In the genomic region with DNA sequence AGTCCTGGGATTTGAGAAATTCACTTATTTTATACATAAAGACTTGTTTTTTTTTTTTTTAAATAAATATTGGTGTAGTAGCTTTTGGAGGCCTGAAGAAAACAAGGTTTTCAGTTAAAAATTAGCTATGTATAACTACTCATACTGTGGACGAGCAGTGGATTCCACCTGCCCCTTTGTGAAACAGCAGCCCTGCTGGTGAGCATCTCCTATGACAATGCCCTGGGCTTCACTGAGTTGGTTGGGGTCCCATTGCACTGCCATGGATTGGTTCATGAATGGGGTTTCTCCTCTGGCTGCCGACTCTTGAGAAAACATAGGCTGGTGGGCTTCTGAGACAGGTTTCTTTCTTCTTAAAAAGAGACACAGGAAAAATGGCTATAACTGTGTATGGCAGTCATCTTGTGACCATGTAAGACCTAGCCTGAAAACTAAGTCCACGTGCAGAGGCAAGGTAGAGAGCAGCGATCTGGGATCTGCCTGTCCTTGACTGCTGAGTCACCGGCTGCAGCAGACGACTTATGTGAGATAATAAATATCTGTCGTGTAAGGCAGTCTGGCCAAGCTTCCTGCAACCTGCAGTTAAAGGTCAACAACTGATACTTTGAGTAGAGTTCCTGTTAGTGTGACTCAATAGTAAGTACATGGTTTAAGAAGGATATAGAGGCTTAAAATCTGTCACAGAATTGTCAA, we compare ENCODE assay signal across 11 mouse cellular contexts. TPM values are rescaled to one million over a fixed set of nuclear protein-coding genes. Genes with fewer than 3 reads are reported as not detected.
A peak's percentile ranks its signal among the peaks of the same experiment; 100 is the strongest.
DNase-seq lines count a peak whose midpoint lies in the region; ATAC-seq and TF ChIP-seq lines count a peak whose summit lies in the region.
"Had no signal": no experiment of that assay in that cellular context is flagged by ENCODE, and none has a peak within 500 bp of the region (broad histone marks: within the 10 kb centered on the region; RNA-seq: fewer than 3 reads in every experiment).

No protein-coding gene starts in this region.

- H3K36me3 ChIP-seq in MEL (ENCODE audit: control insufficient read depth in 1 of 2, insufficient read depth in 2 of 2, low read length in 2 of 2) = peaks cover 0 to 34% of the 10 kb centered on the region in 2 experiments; a peak in 2 of 4 replicates
- no peaks in the 10 kb centered on the region for H3K36me3 ChIP-seq in forebrain, embryonic 11.5 days (ENCODE audit: control insufficient read depth, insufficient read depth, low read length)
- H3K36me3 ChIP-seq: hindbrain, embryonic 10.5 days; limb, embryonic 12.5 days; midbrain, embryonic 13.5 days had no signal

- 0 out of 4 replicates have a peak, but pooled peaks of 1 of the 2 experiments have one; percentile 36 for TF ChIP-seq POLR2A in MEL (IDR thresholded peaks at IDR 0.05; ENCODE audit: control insufficient read depth in 1 of 2, insufficient read depth in 1 of 2, low read depth in 1 of 2, low read length in 2 of 2, poor library complexity in 1 of 2)

- H3K9me3 ChIP-seq in MEL (replicated peaks; ENCODE audit: insufficient read depth, low read length) = no peaks in the 10 kb centered on the region
- no peaks in the 10 kb centered on the region for H3K9me3 ChIP-seq in forebrain, embryonic 11.5 days (ENCODE audit: control insufficient read depth, low read length)
- H3K9me3 ChIP-seq: hindbrain, embryonic 10.5 days; limb, embryonic 12.5 days; midbrain, embryonic 13.5 days had no signal

- peak; percentile 97 for TF ChIP-seq EP300 in MEL (IDR thresholded peaks at IDR 0.05; ENCODE audit: low read depth in 1 of 2, low read length in 2 of 2)

- H3K4me3 ChIP-seq in MEL (ENCODE audit: control insufficient read depth in 1 of 2, insufficient read depth in 1 of 2, low read depth in 2 of 2, low read length in 2 of 2) = no peak overlapping the region
- no peak overlapping the region for H3K4me3 ChIP-seq in forebrain, embryonic 11.5 days (ENCODE audit: low read depth, low read length)
- H3K4me3 ChIP-seq: hindbrain, embryonic 10.5 days; limb, embryonic 12.5 days; midbrain, embryonic 13.5 days had no signal

- WGBS in forebrain, embryonic 11.5 days = 76% methylated on average over 7 of the region's 7 CpGs

- ATAC-seq in hematopoietic stem cell, adult 5-6 weeks (replicated peaks in 1 of 2; ENCODE audit: insufficient read depth in 1 of 2, low FRiP score in 2 of 2, low TSS enrichment in 1 of 2, low read depth in 1 of 2, poor library complexity in 2 of 2, severe bottlenecking in 2 of 2) = peak; percentile 46 to 51; a peak in 1 of 4 replicates
- ATAC-seq in megakaryocyte progenitor cell, adult 5-6 weeks (replicated peaks; ENCODE audit: poor library complexity) = peak; percentile 77
- ATAC-seq in forebrain, embryonic 11.5 days (replicated peaks; ENCODE audit: low FRiP score) = no peak
- ATAC-seq: midbrain, embryonic 13.5 days had no signal

- no peaks in the 10 kb centered on the region for H3K79me2 ChIP-seq in MEL (ENCODE audit: control insufficient read depth, insufficient read depth, low read length, poor library complexity)

- H3K27ac ChIP-seq in MEL (ENCODE audit: control insufficient read depth, low read depth, low read length) = peak overlapping the region; percentile 95
- no peak overlapping the region for H3K27ac ChIP-seq in forebrain, embryonic 11.5 days (ENCODE audit: low read depth, low read length)
- H3K27ac ChIP-seq: limb, embryonic 12.5 days; midbrain, embryonic 13.5 days had no signal

- peak overlapping the region; percentile 56 for H3K9ac ChIP-seq in MEL (ENCODE audit: control insufficient read depth, low read depth, low read length, poor library complexity, severe bottlenecking)
- H3K9ac ChIP-seq in forebrain, embryonic 11.5 days (ENCODE audit: low read length) = no peak overlapping the region
- H3K9ac ChIP-seq: limb, embryonic 12.5 days; midbrain, embryonic 13.5 days had no signal

- no peak overlapping the region for H3K4me2 ChIP-seq in forebrain, embryonic 11.5 days (ENCODE audit: low read depth, low read length, severe bottlenecking)
- H3K4me2 ChIP-seq: limb, embryonic 12.5 days; midbrain, embryonic 13.5 days had no signal

- peak; percentile 90 for DNase-seq in MEL (ENCODE audit: low read depth, low spot score)
- DNase-seq in adrenal gland, adult 18-20 months (ENCODE audit: low spot score in 2 of 2) = peak; percentile 22 to 29
- no peak for DNase-seq in frontal cortex, postnatal 36 days (ENCODE audit: low spot score in 2 of 2)
- DNase-seq in forebrain, embryonic 11.5 days (ENCODE audit: low spot score) = no peak
- DNase-seq in layer of hippocampus, adult 8-10 months (ENCODE audit: low spot score in 2 of 2) = no peak
- DNase-seq: embryo, embryonic 11 days had no signal

- peak in 1 of 3 experiments; percentile 17; a peak in 2 of 6 replicates for TF ChIP-seq CTCF in MEL (IDR thresholded peaks at IDR 0.05 in 2 of 3, conservative IDR thresholded peaks at IDR 0.05 in 1 of 3; ENCODE audit: control insufficient read depth in 1 of 3, insufficient read depth in 1 of 3, low read depth in 2 of 3, low read length in 3 of 3, poor library complexity in 1 of 3, severe bottlenecking in 1 of 3)

- H3K4me1 ChIP-seq in MEL (ENCODE audit: control insufficient read depth in 1 of 2, insufficient read depth in 2 of 2, low read length in 2 of 2) = peaks cover 16 to 37% of the 10 kb centered on the region in 2 experiments
- H3K4me1 ChIP-seq in forebrain, embryonic 11.5 days (replicated peaks; ENCODE audit: control insufficient read depth, insufficient read depth, low read length) = no peaks in the 10 kb centered on the region
- H3K4me1 ChIP-seq: limb, embryonic 12.5 days had no signal

- H3K27me3 ChIP-seq in MEL (ENCODE audit: control insufficient read depth in 1 of 2, insufficient read depth in 2 of 2, low read length in 2 of 2) = no peaks in the 10 kb centered on the region
- no peaks in the 10 kb centered on the region for H3K27me3 ChIP-seq in forebrain, embryonic 11.5 days (ENCODE audit: control insufficient read depth, insufficient read depth, low read length)
- H3K27me3 ChIP-seq: limb, embryonic 12.5 days; midbrain, embryonic 13.5 days had no signal

- TF ChIP-seq RAD21 in MEL (IDR thresholded peaks at IDR 0.05; ENCODE audit: low read depth, low read length) = no peak

TF ChIP-seq in MEL, 35 proteins besides CTCF, POLR2A, EP300 and RAD21:
- peak; percentile 92 for TF ChIP-seq MAX (IDR thresholded peaks at IDR 0.05; ENCODE audit: low read length)
- no peak for TF ChIP-seq SMC3 (IDR thresholded peaks at IDR 0.05; ENCODE audit: low read depth, low read length)
- TF ChIP-seq KAT2A (conservative IDR thresholded peaks at IDR 0.05; ENCODE audit: low read depth, low read length) = no peak
- TF ChIP-seq SIN3A (IDR thresholded peaks at IDR 0.05; ENCODE audit: low read length) = peak; percentile 82
- TF ChIP-seq GATA1 (IDR thresholded peaks at IDR 0.05; ENCODE audit: low read depth, low read length) = peak; percentile 95
- peak; percentile 97 for TF ChIP-seq TCF12 (IDR thresholded peaks at IDR 0.05; ENCODE audit: low read depth, low read length)
- peak; percentile 72; the same call in 1 of the 2 replicates for TF ChIP-seq MAFK (IDR thresholded peaks at IDR 0.05; ENCODE audit: borderline replicate concordance, low read depth, low read length)
- TF ChIP-seq JUND (IDR thresholded peaks at IDR 0.05; ENCODE audit: low read depth, low read length) = 0 out of 2 replicates have a peak, but pooled peaks have one; percentile 70
- peak; percentile 86 for TF ChIP-seq GABPA (IDR thresholded peaks at IDR 0.05; ENCODE audit: low read depth, low read length)
- no peak for TF ChIP-seq MEF2A (IDR thresholded peaks at IDR 0.05; ENCODE audit: extremely low read depth, insufficient replicate concordance, low read depth, low read length, poor library complexity, severe bottlenecking)
- no peak for TF ChIP-seq NRF1 (IDR thresholded peaks at IDR 0.05; ENCODE audit: insufficient read depth, low read depth, low read length, poor library complexity, severe bottlenecking)
- TF ChIP-seq E2F4 (IDR thresholded peaks at IDR 0.05; ENCODE audit: borderline replicate concordance, low read depth, low read length) = no peak
- no peak for TF ChIP-seq POLR2AphosphoS5 (IDR thresholded peaks at IDR 0.05; ENCODE audit: borderline replicate concordance, low read depth, low read length)
- no peak for TF ChIP-seq CHD2 (IDR thresholded peaks at IDR 0.05; ENCODE audit: low read length)
- peak; percentile 90 for TF ChIP-seq TAL1 (IDR thresholded peaks at IDR 0.05; ENCODE audit: low read length)
- TF ChIP-seq MYB (IDR thresholded peaks at IDR 0.05; ENCODE audit: low read depth, low read length) = peak; percentile 83
- TF ChIP-seq RCOR1 (IDR thresholded peaks at IDR 0.05; ENCODE audit: low read depth, low read length) = peak; percentile 46
- peak; percentile 96 for TF ChIP-seq MYC (IDR thresholded peaks at IDR 0.05; ENCODE audit: low read depth, low read length)
- no peak for TF ChIP-seq USF2 (IDR thresholded peaks at IDR 0.05; ENCODE audit: borderline replicate concordance in 1 of 2, insufficient read depth in 1 of 2, low read depth in 1 of 2, low read length in 2 of 2)
- peak; percentile 87 for TF ChIP-seq BHLHE40 (IDR thresholded peaks at IDR 0.05; ENCODE audit: borderline replicate concordance, low read depth, low read length)
- no peak for TF ChIP-seq NELFE (IDR thresholded peaks at IDR 0.05; ENCODE audit: low read depth, low read length)
- no peak for TF ChIP-seq ZNF384 (IDR thresholded peaks at IDR 0.05; ENCODE audit: low read depth, low read length)
- no peak for TF ChIP-seq POLR2AphosphoS2 (IDR thresholded peaks at IDR 0.05; ENCODE audit: low read length)
- no peak for TF ChIP-seq HCFC1 (IDR thresholded peaks at IDR 0.05; ENCODE audit: low read depth, low read length)
- peak; percentile 96 for TF ChIP-seq ETS1 (IDR thresholded peaks at IDR 0.05; ENCODE audit: low read depth, low read length)
- TF ChIP-seq MXI1 (IDR thresholded peaks at IDR 0.05; ENCODE audit: low read depth, low read length) = peak; percentile 95
- TF ChIP-seq TBP (IDR thresholded peaks at IDR 0.05; ENCODE audit: low read depth, low read length) = no peak

RNA-seq across cellular contexts. Expression of gene Kif2a, which starts 41.3 kb away (rescaled TPM):
- 18.0 and 31.8 TPM in 2 replicates for total RNA-seq in MEL (2012; rRNA removed)
- 100 to 1,000 TPM; 135 to 310 TPM for polyA plus RNA-seq in MEL (2012; ENCODE audit: insufficient read depth in 1 of 2, insufficient read length in 2 of 2, low read depth in 1 of 2, low replicate concordance in 2 of 2, missing spikeins in 1 of 2)
- 10 to 100 TPM; 47.3 to 47.9 TPM for total RNA-seq in adrenal gland, adult 18-20 months (2021)
- 25.0 and 41.1 TPM in 2 replicates for total RNA-seq in hematopoietic stem cell, adult 5-6 weeks (2017)
- 53.7 and 55.1 TPM in 2 replicates for total RNA-seq in megakaryocyte progenitor cell, adult 5-6 weeks (2015)
- 15.2 and 18.0 TPM in 2 replicates for total RNA-seq in megakaryocyte progenitor cell, adult 5-6 weeks (2017)
- polyA plus RNA-seq in forebrain, embryonic 11.5 days (2014; fragmentation: Nextera tagmentation; extraction: Ambion mirVana) = 31.3 and 37.0 TPM in 2 replicates
- total RNA-seq in layer of hippocampus, adult 8-10 months (2022) = 100 to 1,000 TPM in 3 of 4 experiments, 10 to 100 TPM in 1; 98.3 to 125 (median 112) TPM

Comparison
In these comparisons a context has a peak if more than half of its experiments do, and no peak if none do; other contexts are left out.
1. DNase-seq: peak in MEL (single experiment) and adrenal gland, adult 18-20 months (2 of 2); none in frontal cortex, postnatal 36 days (0 of 2), forebrain, embryonic 11.5 days (single experiment) and layer of hippocampus, adult 8-10 months (0 of 2).